Mouse (Mus musculus) cerebellum, postnatal 25 days (tissue): ENCODE data around the gene Pde1a.
"Not testable (repeated sequence)": the region's sequence is repeated elsewhere in the genome, so short reads cannot be mapped to it uniquely, and the experiment has no call there.

Experiments
- DNase-seq, 2 experiments: peaks; one replicate each; pipeline ENCODE4 v3.0.0; 2021; ENCODE audit warnings: mixed read lengths in 2 of 2

Gene Pde1a

GRCm38 (mm10) chr2:79957659-79958340 lies 171.5 kb downstream of the Pde1a start:
- no peak for DNase-seq

- DNase-seq: no peak
Observed at GRCm38 (mm10) chr2:79945898-79946675, 183.2 kb downstream of the Pde1a start.

- no peak for DNase-seq
Observed at GRCm38 (mm10) chr2:79934660-79935059, 194.6 kb downstream of the Pde1a start.

- DNase-seq: no peak
Observed at GRCm38 (mm10) chr2:79922356-79922755, 206.9 kb downstream of the Pde1a start.

- no peak for DNase-seq
Observed at GRCm38 (mm10) chr2:79921375-79921774, 207.9 kb downstream of the Pde1a start.

GRCm38 (mm10) chr2:79920438-79920837 lies 208.8 kb downstream of the Pde1a start:
- no peak for DNase-seq

GRCm38 (mm10) chr2:79901841-79902510 lies 227.3 kb downstream of the Pde1a start:
- no peak for DNase-seq

- DNase-seq: no peak
Observed at GRCm38 (mm10) chr2:79898522-79898921, 230.7 kb downstream of the Pde1a start.

- DNase-seq: no peak
Observed at GRCm38 (mm10) chr2:79892829-79893228, 236.4 kb downstream of the Pde1a start.

GRCm38 (mm10) chr2:79891760-79892570 lies 237.3 kb downstream of the Pde1a start:
- DNase-seq: peak in 1 of 2 experiments; percentile 25

- no peak for DNase-seq
Observed at GRCm38 (mm10) chr2:79890726-79891125, 238.5 kb downstream of the Pde1a start.

- DNase-seq: no peak
Observed at GRCm38 (mm10) chr2:79883631-79884350, 245.5 kb downstream of the Pde1a start.

- DNase-seq: no peak
Observed at GRCm38 (mm10) chr2:79883210-79883609, 246.0 kb downstream of the Pde1a start.

GRCm38 (mm10) chr2:79865275-79865999 lies 263.8 kb downstream of the Pde1a start:
- peak; percentile 12 to 15 for DNase-seq

GRCm38 (mm10) chr2:79856874-79857273 lies 272.4 kb downstream of the Pde1a start:
- no peak for DNase-seq

GRCm38 (mm10) chr2:79847396-79847795 lies 281.9 kb downstream of the Pde1a start:
- not testable (repeated sequence) for DNase-seq

GRCm38 (mm10) chr2:79839513-79839912 lies 289.7 kb downstream of the Pde1a start:
- DNase-seq: no peak

GRCm38 (mm10) chr2:79839090-79839489 lies 290.2 kb downstream of the Pde1a start:
- no peak for DNase-seq

GRCm38 (mm10) chr2:79825853-79826252 lies 303.4 kb downstream of the Pde1a start:
- no peak for DNase-seq

GRCm38 (mm10) chr2:79819543-79819942 lies 309.7 kb downstream of the Pde1a start:
- no peak for DNase-seq
